Mouse (Mus musculus) hindbrain, embryonic 15.5 days (tissue): ENCODE measurements at regions not wholly inside any gene's neighbourhood (a gene's known extent, or its start where the extent isn't known, plus 50 kb on each side); places are given as distances from the start of the nearest gene placed in this dataset.
A peak's percentile ranks its signal among the peaks of the same experiment; 100 is the strongest.

Experiments
- ATAC-seq: fragments of 200-750 bp; cut with Nextera tagmentation; 2 replicates; pipeline ENCODE4 v1.8.0; 2017; ENCODE audit warnings: low read depth, moderate number of reproducible peaks, moderate TSS enrichment; ENCODE audit not compliant: low FRiP score
- H3K27ac ChIP-seq: fragments of 300-500 bp; sonication (generic); replicated peaks from 2 replicates; pipeline ENCODE4 v1.5.1; 2015; ENCODE audit warnings: mild to moderate bottlenecking, inconsistent platforms
- H3K27me3 ChIP-seq: fragments of 300-500 bp; sonication (generic); 2 replicates; pipeline ENCODE4 v1.6.1; 2015; ENCODE audit warnings: control low read depth, inconsistent platforms
- H3K36me3 ChIP-seq: fragments of 300-500 bp; sonication (generic); 2 replicates; pipeline ENCODE4 v1.6.1; 2015; ENCODE audit warnings: control low read depth, inconsistent platforms
- H3K4me1 ChIP-seq: fragments of 300-500 bp; sonication (generic); replicated peaks from 2 replicates; pipeline ENCODE4 v1.6.1; 2015; ENCODE audit warnings: control low read depth, inconsistent platforms
- H3K4me2 ChIP-seq: fragments of 300-500 bp; sonication (generic); 2 replicates; pipeline ENCODE4 v1.6.1; 2015; ENCODE audit warnings: moderate library complexity, mild to moderate bottlenecking, inconsistent platforms
- H3K4me3 ChIP-seq: fragments of 300-500 bp; sonication (generic); 2 replicates; pipeline ENCODE4 v1.5.1; 2015; ENCODE audit warnings: mild to moderate bottlenecking, inconsistent platforms
- H3K9ac ChIP-seq: fragments of 300-500 bp; sonication (generic); 2 replicates; pipeline ENCODE4 v1.6.1; 2015; ENCODE audit warnings: inconsistent platforms
- H3K9me3 ChIP-seq: fragments of 300-500 bp; sonication (generic); 2 replicates; pipeline ENCODE4 v1.6.1; 2016; ENCODE audit warnings: control low read depth, inconsistent platforms
- whole genome bisulfite sequencing: fragments of 180-500 bp; shearing (Covaris S2); methylation state at CpG from one replicate; pipeline ENCODE4 v1.1.7; 2015; 5-methylcytosine and 5-hydroxymethylcytosine counted together

GRCm38 (mm10) chr9:87432072-87432471 lies 176.7 kb upstream of the Cep162 start:
- H3K4me3 ChIP-seq = no peak overlapping the region
- peak; percentile 51; the same call in 1 of the 2 replicates for ATAC-seq

GRCm38 (mm10) chr9:87431523-87431922 lies 176.2 kb upstream of the Cep162 start:
- Histone ChIP-seq H3K27me3 (no peaks in the 10 kb centered on the region), H3K4me2 (peak overlapping the region; percentile 38), H3K36me3 (no peaks in the 10 kb centered on the region), H3K4me1 (no peaks in the 10 kb centered on the region; the same call in 1 of the 2 replicates), H3K9me3 (no peaks in the 10 kb centered on the region), H3K27ac (0 out of 2 replicates have a peak overlapping the region, but pooled peaks have one; percentile 20), H3K4me3 (no peak overlapping the region), H3K9ac (no peak overlapping the region)
- ATAC-seq = no peak
- 40% methylated on average over 7 of the region's 7 CpGs for WGBS

More at GRCm38 (mm10) chr9:87432072-87432471, 176.7 kb upstream of the Cep162 start:
- H3K36me3 ChIP-seq = no peaks in the 10 kb centered on the region
- no peak overlapping the region for H3K9ac ChIP-seq
- H3K27ac ChIP-seq = 0 out of 2 replicates have a peak overlapping the region, but pooled peaks have one; percentile 20
- peak overlapping the region; percentile 38 for H3K4me2 ChIP-seq
- WGBS = 38% methylated on average over 8 of the region's 8 CpGs
- no peaks in the 10 kb centered on the region for H3K9me3 ChIP-seq
- H3K4me1 ChIP-seq = no peaks in the 10 kb centered on the region; the same call in 1 of the 2 replicates
- H3K27me3 ChIP-seq = no peaks in the 10 kb centered on the region

GRCm38 (mm10) chr9:87425201-87425600 lies 169.9 kb upstream of the Cep162 start:
- Histone ChIP-seq H3K4me3 (no peak overlapping the region), H3K4me2 (no peak overlapping the region), H3K9me3 (no peaks in the 10 kb centered on the region), H3K4me1 (no peaks in the 10 kb centered on the region), H3K9ac (no peak overlapping the region), H3K36me3 (no peaks in the 10 kb centered on the region), H3K27me3 (no peaks in the 10 kb centered on the region), H3K27ac (no peak overlapping the region)
- 71% methylated on average over 4 of the region's 4 CpGs for WGBS
- no peak for ATAC-seq

- H3K4me2 ChIP-seq = no peak overlapping the region
- WGBS = 42% methylated on average over 8 of the region's 8 CpGs
- no peak for ATAC-seq
These were observed 165.8 kb upstream of the Cep162 start for GRCm38 (mm10) chr9:87421175-87421574.

GRCm38 (mm10) chr9:87419376-87419775 lies 164.0 kb upstream of the Cep162 start:
- H3K9me3 ChIP-seq = no peaks in the 10 kb centered on the region
- H3K9ac ChIP-seq = no peak overlapping the region
- H3K27ac ChIP-seq = no peak overlapping the region
- WGBS = 15% methylated on average over 12 of the region's 12 CpGs
- H3K36me3 ChIP-seq = no peaks in the 10 kb centered on the region
- no peak overlapping the region for H3K4me3 ChIP-seq
- no peak for ATAC-seq
- no peaks in the 10 kb centered on the region for H3K27me3 ChIP-seq
- 0 out of 2 replicates have a peak overlapping the region, but pooled peaks have one; percentile 1 for H3K4me2 ChIP-seq
- H3K4me1 ChIP-seq = no peaks in the 10 kb centered on the region

More at GRCm38 (mm10) chr9:87421175-87421574, 165.8 kb upstream of the Cep162 start:
- Histone ChIP-seq H3K9me3 (no peaks in the 10 kb centered on the region), H3K27me3 (no peaks in the 10 kb centered on the region), H3K4me1 (no peaks in the 10 kb centered on the region), H3K36me3 (no peaks in the 10 kb centered on the region), H3K4me3 (no peak overlapping the region), H3K9ac (no peak overlapping the region), H3K27ac (no peak overlapping the region)

- Histone ChIP-seq H3K36me3 (no peaks in the 10 kb centered on the region), H3K9ac (no peak overlapping the region), H3K4me1 (no peaks in the 10 kb centered on the region), H3K27ac (no peak overlapping the region), H3K9me3 (no peaks in the 10 kb centered on the region), H3K4me3 (no peak overlapping the region), H3K27me3 (no peaks in the 10 kb centered on the region), H3K4me2 (no peak overlapping the region)
- ATAC-seq = no peak
- 56% methylated on average over 9 of the region's 9 CpGs for WGBS
These were observed 157.6 kb upstream of the Cep162 start for GRCm38 (mm10) chr9:87412894-87413293.

GRCm38 (mm10) chr9:87411044-87411443 lies 155.7 kb upstream of the Cep162 start:
- H3K4me3 ChIP-seq = no peak overlapping the region
- no peak for ATAC-seq
- no peak overlapping the region for H3K27ac ChIP-seq
- H3K9ac ChIP-seq = no peak overlapping the region
- no peaks in the 10 kb centered on the region for H3K9me3 ChIP-seq
- WGBS = 79% methylated on average over 7 of the region's 7 CpGs
- H3K27me3 ChIP-seq = no peaks in the 10 kb centered on the region
- no peaks in the 10 kb centered on the region for H3K36me3 ChIP-seq
- no peaks in the 10 kb centered on the region for H3K4me1 ChIP-seq
- H3K4me2 ChIP-seq = no peak overlapping the region

- Histone ChIP-seq H3K4me3 (no peak overlapping the region), H3K4me2 (no peak overlapping the region), H3K36me3 (no peaks in the 10 kb centered on the region), H3K27me3 (no peaks in the 10 kb centered on the region), H3K27ac (no peak overlapping the region), H3K9ac (no peak overlapping the region), H3K9me3 (no peaks in the 10 kb centered on the region), H3K4me1 (no peaks in the 10 kb centered on the region)
- WGBS = 92% methylated on average over 3 of the region's 3 CpGs
- ATAC-seq = no peak
These were observed 154.4 kb upstream of the Cep162 start for GRCm38 (mm10) chr9:87409736-87410135.

GRCm38 (mm10) chr9:87408805-87409204 lies 153.5 kb upstream of the Cep162 start:
- H3K27ac ChIP-seq = no peak overlapping the region
- H3K4me3 ChIP-seq = no peak overlapping the region
- no peaks in the 10 kb centered on the region for H3K36me3 ChIP-seq
- WGBS = 81% methylated on average over 8 of the region's 8 CpGs
- no peak overlapping the region for H3K4me2 ChIP-seq
- no peak for ATAC-seq
- no peaks in the 10 kb centered on the region for H3K9me3 ChIP-seq
- H3K4me1 ChIP-seq = no peaks in the 10 kb centered on the region
- H3K27me3 ChIP-seq = no peaks in the 10 kb centered on the region
- no peak overlapping the region for H3K9ac ChIP-seq

- Histone ChIP-seq H3K36me3 (no peaks in the 10 kb centered on the region), H3K9me3 (no peaks in the 10 kb centered on the region), H3K27ac (no peak overlapping the region), H3K4me1 (no peaks in the 10 kb centered on the region), H3K4me3 (no peak overlapping the region), H3K9ac (no peak overlapping the region), H3K27me3 (no peaks in the 10 kb centered on the region), H3K4me2 (no peak overlapping the region)
- no peak for ATAC-seq
- WGBS = 82% methylated on average over 12 of the region's 12 CpGs
These were observed 151.1 kb upstream of the Cep162 start for GRCm38 (mm10) chr9:87406476-87406875.

- Histone ChIP-seq H3K9me3 (no peaks in the 10 kb centered on the region), H3K4me2 (no peak overlapping the region), H3K27ac (no peak overlapping the region), H3K4me3 (no peak overlapping the region), H3K27me3 (no peaks in the 10 kb centered on the region), H3K4me1 (no peaks in the 10 kb centered on the region), H3K36me3 (no peaks in the 10 kb centered on the region), H3K9ac (no peak overlapping the region)
- ATAC-seq = no peak
- 95% methylated on average over 7 of the region's 7 CpGs for WGBS
These were observed 149.9 kb upstream of the Cep162 start for GRCm38 (mm10) chr9:87405115-87405720.

GRCm38 (mm10) chr9:87402010-87402409 lies 146.7 kb upstream of the Cep162 start:
- Histone ChIP-seq H3K4me1 (no peaks in the 10 kb centered on the region), H3K9me3 (no peaks in the 10 kb centered on the region), H3K27ac (no peak overlapping the region), H3K4me2 (no peak overlapping the region), H3K9ac (no peak overlapping the region), H3K27me3 (no peaks in the 10 kb centered on the region), H3K36me3 (no peaks in the 10 kb centered on the region), H3K4me3 (no peak overlapping the region)
- 90% methylated on average over 3 of the region's 3 CpGs for WGBS
- no peak for ATAC-seq

- no peak overlapping the region for H3K9ac ChIP-seq
- H3K4me2 ChIP-seq = no peak overlapping the region
- no peaks in the 10 kb centered on the region for H3K36me3 ChIP-seq
- H3K4me1 ChIP-seq = no peaks in the 10 kb centered on the region
- H3K27ac ChIP-seq = no peak overlapping the region
- H3K9me3 ChIP-seq = no peaks in the 10 kb centered on the region
- no peak overlapping the region for H3K4me3 ChIP-seq
- no peak for ATAC-seq
- H3K27me3 ChIP-seq = no peaks in the 10 kb centered on the region
- WGBS = 81% methylated on average over 5 of the region's 5 CpGs
These were observed 132.2 kb upstream of the Cep162 start for GRCm38 (mm10) chr9:87387516-87387915.
